Mouse (Mus musculus) heart, embryonic 15.5 days (tissue): ENCODE data around the gene Pcgf2. TPM values are rescaled to one million over a fixed set of nuclear protein-coding genes. Genes with fewer than 3 reads are reported as not detected.
"Not testable (repeated sequence)": the region's sequence is repeated elsewhere in the genome, so short reads cannot be mapped to it uniquely, and the experiment has no call there.

Source experiments
- ATAC-seq: fragments of 200-750 bp; cut with Nextera tagmentation; replicated peaks from 2 replicates; pipeline ENCODE4 v1.8.0; 2017; ENCODE audit warnings: low read depth, moderate TSS enrichment; ENCODE audit not compliant: insufficient number of reproducible peaks, insufficient read depth, low FRiP score
- H3K27ac ChIP-seq: fragments of 300-500 bp; sonication (generic); 2 replicates; pipeline ENCODE4 v1.5.1; 2015; ENCODE audit warnings: mild to moderate bottlenecking, inconsistent platforms
- H3K27me3 ChIP-seq: fragments of 300-500 bp; sonication (generic); 2 replicates; pipeline ENCODE4 v1.6.1; 2015; ENCODE audit warnings: inconsistent platforms
- H3K36me3 ChIP-seq: fragments of 300-500 bp; sonication (generic); 2 replicates; pipeline ENCODE4 v1.6.1; 2015; ENCODE audit warnings: mild to moderate bottlenecking, inconsistent platforms
- H3K4me1 ChIP-seq: fragments of 300-500 bp; sonication (generic); replicated peaks from 2 replicates; pipeline ENCODE4 v1.6.1; 2015; ENCODE audit warnings: inconsistent platforms
- H3K4me2 ChIP-seq: fragments of 300-500 bp; sonication (generic); 2 replicates; pipeline ENCODE4 v1.6.1; 2015; ENCODE audit warnings: inconsistent platforms, mild to moderate bottlenecking, moderate library complexity
- H3K4me3 ChIP-seq: fragments of 300-500 bp; sonication (generic); 2 replicates; pipeline ENCODE4 v1.5.1; 2015; ENCODE audit warnings: mild to moderate bottlenecking, inconsistent platforms
- H3K9ac ChIP-seq: fragments of 300-500 bp; sonication (generic); 2 replicates; pipeline ENCODE4 v1.6.1; 2015; ENCODE audit warnings: mild to moderate bottlenecking, inconsistent platforms
- H3K9me3 ChIP-seq: fragments of 300-500 bp; sonication (generic); replicated peaks from 2 replicates; pipeline ENCODE4 v1.6.1; 2016; ENCODE audit warnings: inconsistent platforms
- WGBS: fragments of 180-500 bp; shearing (Covaris S2); methylation state at CpG from one replicate; pipeline ENCODE4 v1.1.7; 2015; ENCODE audit warnings: mixed read lengths; 5-methylcytosine and 5-hydroxymethylcytosine counted together
- polyA plus RNA-seq: library from polyadenylated mRNA; unstranded; fragments of >200 nt; fragmentation: Nextera tagmentation; extraction: Ambion mirVana; gene quantifications from 2 replicates; pipeline ENCODE4 v1.2.1, GENCODE M21; 2015

The Pcgf2 gene
- polyA plus RNA-seq, 1 experiment from 2014 or later, result 10.9 TPM

DNA sequence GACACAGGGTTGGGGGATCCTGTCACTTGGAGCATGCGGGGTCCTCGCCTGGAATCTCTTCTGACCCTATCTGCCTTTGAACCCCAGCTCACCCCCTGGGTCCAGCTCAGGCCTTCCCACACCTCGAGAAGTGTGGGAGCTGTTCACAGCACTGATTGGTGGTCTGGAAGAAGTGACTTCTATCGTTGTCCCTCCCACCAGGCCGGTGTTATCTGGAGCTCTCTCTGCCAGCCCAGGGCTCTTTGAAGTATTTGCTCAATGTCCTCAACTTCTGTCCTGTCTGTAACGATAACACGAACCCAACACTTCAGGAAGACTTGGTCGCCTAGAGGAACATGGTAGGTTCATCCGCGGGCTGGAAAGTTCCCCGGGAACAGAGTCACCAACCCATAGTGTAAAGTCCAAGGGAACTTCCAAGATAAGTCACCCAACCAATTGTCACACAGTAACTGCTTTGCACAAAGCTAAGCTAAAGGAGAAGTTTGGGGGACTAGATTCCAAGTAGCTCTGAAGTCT lies 41.5 kb downstream of the Pcgf2 start:
- H3K9ac ChIP-seq, result 0 out of 2 replicates have a peak overlapping the region, but pooled peaks have one; percentile 93
- 34% methylated on average over 11 of the region's 11 CpGs for WGBS
- H3K4me2 ChIP-seq, result peak overlapping the region; percentile 73
- H3K27me3 ChIP-seq, result no peaks in the 10 kb centered on the region
- H3K4me1 ChIP-seq, result peaks cover 52% of the 10 kb centered on the region
- ATAC-seq, result no peak
- H3K4me3 ChIP-seq, result peak overlapping the region; percentile 82
- no peaks in the 10 kb centered on the region for H3K36me3 ChIP-seq
- peak overlapping the region; percentile 89 for H3K27ac ChIP-seq
- no peaks in the 10 kb centered on the region for H3K9me3 ChIP-seq

DNA sequence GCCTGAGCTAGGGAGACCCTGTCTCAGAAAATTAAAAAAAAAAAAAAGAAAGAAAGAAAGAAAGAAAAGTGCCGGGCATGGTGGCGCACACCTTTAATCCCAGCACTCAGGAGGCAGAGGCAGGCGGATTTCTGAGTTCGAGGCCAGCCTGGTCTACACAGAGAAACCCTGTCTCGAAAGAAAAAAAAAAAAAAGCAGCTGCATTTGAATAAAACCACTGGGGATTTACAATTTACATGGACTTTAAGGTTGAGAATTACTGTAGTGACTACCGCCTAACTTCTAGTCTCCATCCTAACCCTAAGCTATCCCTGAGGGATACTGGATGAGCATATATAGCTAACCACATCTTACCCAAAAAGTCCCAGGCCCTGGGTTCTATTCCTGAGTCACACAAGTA lies 42.3 kb downstream of the Pcgf2 start:
- not testable (repeated sequence) for H3K4me2 ChIP-seq, H3K27ac ChIP-seq, ATAC-seq, H3K9me3 ChIP-seq, H3K4me3 ChIP-seq, H3K36me3 ChIP-seq, H3K27me3 ChIP-seq, H3K9ac ChIP-seq
- WGBS, result 88% methylated on average over 6 of the region's 6 CpGs
- H3K4me1 ChIP-seq, result peaks cover 52% of the 10 kb centered on the region

DNA sequence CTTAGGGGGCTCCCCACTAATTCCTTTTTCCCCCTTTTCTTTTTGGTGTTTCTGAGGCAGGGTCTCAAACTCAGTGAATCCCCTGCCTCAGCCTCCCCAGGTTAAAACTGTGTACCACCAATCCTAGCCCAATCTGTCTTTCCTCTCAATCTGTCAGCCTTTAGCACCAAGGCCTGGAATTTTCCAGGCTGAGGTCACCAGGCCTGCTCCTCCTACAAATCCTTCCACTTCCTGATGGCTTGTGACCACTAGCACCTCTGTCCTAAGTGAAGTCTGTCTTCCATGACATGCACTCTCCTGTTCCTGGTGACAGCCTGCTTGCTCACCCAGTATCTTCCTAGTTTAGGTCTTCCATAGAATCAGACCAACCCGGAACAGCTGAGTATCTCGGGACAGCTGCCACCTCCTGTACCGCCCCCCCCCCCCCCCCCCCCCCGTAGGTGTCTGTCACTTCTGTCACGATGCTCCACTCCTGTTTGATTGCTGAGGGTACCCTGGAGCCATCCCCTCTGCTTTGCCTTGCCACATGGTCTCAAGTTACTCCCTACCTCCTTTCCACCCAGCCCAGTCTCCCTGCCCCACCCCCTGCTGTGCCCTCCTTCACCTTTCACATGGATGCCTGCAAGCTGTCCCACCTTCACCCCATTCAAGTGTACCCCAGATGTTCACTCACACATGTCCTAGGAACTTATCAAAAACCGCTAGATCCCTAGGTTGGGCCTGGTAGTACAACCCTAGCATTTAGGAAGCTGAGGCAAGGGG lies 42.9 kb downstream of the Pcgf2 start:
- Histone ChIP-seq H3K27me3 (no peaks in the 10 kb centered on the region), H3K4me1 (peaks cover 47% of the 10 kb centered on the region), H3K9me3 (no peaks in the 10 kb centered on the region), H3K36me3 (no peaks in the 10 kb centered on the region), H3K27ac (no peak overlapping the region), H3K4me3 (no peak overlapping the region), H3K4me2 (no peak overlapping the region), H3K9ac (no peak overlapping the region)
- WGBS, result 24% methylated on average over 5 of the region's 6 CpGs
- ATAC-seq, result no peak

DNA sequence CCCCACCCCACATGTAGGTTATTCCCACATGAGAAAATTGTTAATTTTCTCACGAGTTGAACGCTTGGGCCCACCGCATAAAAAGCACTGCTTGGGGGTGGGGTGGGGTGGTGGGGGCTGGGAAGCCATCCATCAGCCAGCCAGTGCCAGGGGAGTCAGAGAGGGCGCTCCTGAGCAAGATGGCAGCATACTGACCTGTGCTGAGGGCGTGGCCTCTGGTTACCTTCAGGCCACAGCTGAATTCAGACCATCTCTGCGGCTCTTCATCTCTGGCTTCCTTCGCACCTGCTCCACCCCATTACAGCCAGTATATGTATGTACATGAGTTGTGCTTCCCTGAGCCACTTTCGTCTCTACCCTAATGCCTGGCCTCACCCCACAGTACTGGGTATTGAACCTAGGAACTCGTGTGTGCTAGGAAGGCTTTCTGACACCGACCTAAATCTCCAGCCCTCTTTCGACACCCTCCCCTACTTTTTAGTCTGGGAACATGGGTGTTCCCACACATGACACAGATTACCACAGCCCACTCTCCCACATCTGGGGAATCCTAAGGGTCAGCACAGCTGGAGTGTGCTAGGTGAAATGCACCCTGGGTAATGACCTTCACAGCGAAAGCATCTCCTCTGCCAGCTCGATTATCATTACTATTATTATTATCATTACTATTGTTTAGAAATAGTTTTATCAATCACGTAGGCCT lies 43.9 kb downstream of the Pcgf2 start:
- Histone ChIP-seq H3K36me3 (no peaks in the 10 kb centered on the region), H3K9me3 (no peaks in the 10 kb centered on the region), H3K4me3 (no peak overlapping the region), H3K27me3 (no peaks in the 10 kb centered on the region), H3K9ac (no peak overlapping the region), H3K27ac (no peak overlapping the region), H3K4me1 (peaks cover 37% of the 10 kb centered on the region), H3K4me2 (no peak overlapping the region)
- no peak for ATAC-seq
- WGBS, result 75% methylated on average over 14 of the region's 14 CpGs

GRCm38 (mm10) chr11:97654210-97654609 lies 46.1 kb downstream of the Pcgf2 start:
- no peak for ATAC-seq

GRCm38 (mm10) chr11:97653376-97653775 lies 46.9 kb downstream of the Pcgf2 start:
- not testable (repeated sequence) for H3K27ac ChIP-seq, H3K9ac ChIP-seq, ATAC-seq, H3K27me3 ChIP-seq, H3K9me3 ChIP-seq, H3K36me3 ChIP-seq, H3K4me2 ChIP-seq, H3K4me3 ChIP-seq
- WGBS, result 90% methylated on average over 11 of the region's 11 CpGs
- peaks cover 13% of the 10 kb centered on the region for H3K4me1 ChIP-seq

More at GRCm38 (mm10) chr11:97654210-97654609, 46.1 kb downstream of the Pcgf2 start:
- Histone ChIP-seq H3K9me3 (no peaks in the 10 kb centered on the region), H3K4me1 (peaks cover 21% of the 10 kb centered on the region), H3K9ac (no peak overlapping the region), H3K36me3 (no peaks in the 10 kb centered on the region), H3K4me3 (no peak overlapping the region), H3K27ac (no peak overlapping the region), H3K4me2 (no peak overlapping the region), H3K27me3 (no peaks in the 10 kb centered on the region)
- WGBS, result 90% methylated on average over 2 of the region's 2 CpGs

- ATAC-seq, result no peak
- 59% methylated on average over 5 of the region's 5 CpGs for WGBS
- Histone ChIP-seq H3K4me3 (no peak overlapping the region), H3K27ac (no peak overlapping the region), H3K27me3 (no peaks in the 10 kb centered on the region), H3K4me2 (no peak overlapping the region), H3K36me3 (no peaks in the 10 kb centered on the region), H3K9me3 (no peaks in the 10 kb centered on the region), H3K4me1 (no peaks in the 10 kb centered on the region), H3K9ac (no peak overlapping the region)
Observed at GRCm38 (mm10) chr11:97650341-97650740, 50.0 kb downstream of the Pcgf2 start.

DNA sequence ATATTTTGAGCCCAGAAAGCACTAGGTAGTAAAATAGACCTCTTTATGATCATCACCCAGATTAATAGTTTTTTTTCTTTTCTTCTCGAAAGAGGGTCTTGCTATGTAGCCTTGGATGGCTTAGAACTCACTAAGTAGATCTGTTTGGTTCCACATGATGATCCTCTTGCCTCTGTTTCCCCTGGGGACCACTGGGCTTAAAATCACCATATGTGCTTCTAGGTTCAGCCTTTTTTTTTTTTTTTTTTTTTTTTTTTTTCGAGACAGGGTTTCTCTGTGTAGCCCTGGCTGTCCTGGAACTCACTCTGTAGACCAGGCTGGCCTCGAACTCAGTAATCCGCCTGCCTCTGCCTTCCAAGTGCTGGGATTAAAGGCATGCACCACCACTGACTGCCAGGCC lies 51.8 kb downstream of the Pcgf2 start:
- H3K27ac ChIP-seq, H3K9me3 ChIP-seq, H3K4me3 ChIP-seq, H3K4me1 ChIP-seq, H3K36me3 ChIP-seq, H3K4me2 ChIP-seq, H3K9ac ChIP-seq, H3K27me3 ChIP-seq, ATAC-seq: not testable (repeated sequence)
- WGBS, result 84% methylated on average over 3 of the region's 4 CpGs

DNA sequence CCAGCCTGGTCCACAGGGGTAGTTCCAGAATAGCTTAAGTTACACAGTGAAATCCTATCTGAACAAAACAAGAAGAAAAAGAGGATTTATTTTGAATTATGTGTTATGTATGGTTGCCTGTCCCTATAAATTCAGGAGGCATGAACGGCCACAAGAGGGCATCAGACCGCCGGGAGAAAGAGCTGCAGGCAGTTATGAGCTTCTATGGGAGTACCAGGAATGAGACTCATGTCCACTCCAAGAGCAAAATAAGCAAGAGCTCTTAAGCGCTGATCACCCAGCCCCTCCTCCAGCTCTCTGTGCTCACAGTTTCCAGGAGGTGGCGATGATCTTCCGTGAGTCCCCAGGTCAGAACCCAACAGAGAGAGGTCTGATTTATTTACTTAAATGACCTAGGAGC lies 55.5 kb downstream of the Pcgf2 start:
- Histone ChIP-seq H3K4me1 (no peaks in the 10 kb centered on the region), H3K9ac (no peak overlapping the region), H3K27ac (no peak overlapping the region), H3K27me3 (no peaks in the 10 kb centered on the region), H3K9me3 (no peaks in the 10 kb centered on the region), H3K36me3 (no peaks in the 10 kb centered on the region), H3K4me3 (no peak overlapping the region), H3K4me2 (no peak overlapping the region)
- ATAC-seq, result no peak
- 5% methylated on average over 6 of the region's 6 CpGs for WGBS

- Histone ChIP-seq H3K36me3 (no peaks in the 10 kb centered on the region), H3K9me3 (no peaks in the 10 kb centered on the region), H3K4me2 (no peak overlapping the region), H3K9ac (no peak overlapping the region), H3K4me1 (no peaks in the 10 kb centered on the region), H3K27ac (no peak overlapping the region), H3K27me3 (no peaks in the 10 kb centered on the region), H3K4me3 (no peak overlapping the region)
- WGBS, result 62% methylated on average over 8 of the region's 8 CpGs
- ATAC-seq, result no peak
Observed at GRCm38 (mm10) chr11:97643380-97644055, 56.8 kb downstream of the Pcgf2 start.

- H3K9ac ChIP-seq, result no peak overlapping the region
- ATAC-seq, result no peak
- 45% methylated on average over 2 of the region's 2 CpGs for WGBS
- H3K27ac ChIP-seq, result no peak overlapping the region
- no peaks in the 10 kb centered on the region for H3K9me3 ChIP-seq
- H3K4me1 ChIP-seq, result no peaks in the 10 kb centered on the region
- H3K36me3 ChIP-seq, result no peaks in the 10 kb centered on the region
- no peak overlapping the region for H3K4me2 ChIP-seq
- 0 out of 2 replicates have a peak, but pooled peaks cover 2% of the 10 kb centered on the region for H3K27me3 ChIP-seq
- H3K4me3 ChIP-seq, result no peak overlapping the region
Observed at GRCm38 (mm10) chr11:97642746-97643145, 57.6 kb downstream of the Pcgf2 start.
